Mouse (Mus musculus) MEL (cell line): ENCODE results near the gene Hes3.

Source experiments
- BHLHE40 ChIP-seq: IDR thresholded peaks from 2 replicates; pipeline ENCODE4 v1.6.1; 2012; ENCODE audit warnings: low read depth, mild to moderate bottlenecking, inconsistent platforms, low read length, improper control_type of control experiment, borderline replicate concordance
- CHD2 ChIP-seq: IDR thresholded peaks from 2 replicates; pipeline ENCODE4 v1.6.1; 2011; ENCODE audit warnings: low read length, improper control_type of control experiment
- CTCF ChIP-seq, 3 experiments: IDR thresholded peaks in 2 of 3; conservative IDR thresholded peaks in 1 of 3; 2 replicates each; pipeline ENCODE4 v1.5.1; 2011 to 2012; ENCODE audit warnings: low read length in 3 of 3, low read depth in 2 of 3, mild to moderate bottlenecking in 2 of 3, improper control_type of control experiment in 1 of 3, inconsistent platforms in 1 of 3, mixed read lengths in 1 of 3, moderate library complexity in 1 of 3; ENCODE audit not compliant: control insufficient read depth in 1 of 3, insufficient read depth in 1 of 3, poor library complexity in 1 of 3, severe bottlenecking in 1 of 3
- EP300 ChIP-seq, 2 experiments: IDR thresholded peaks; 2 replicates each; pipeline ENCODE4 v1.6.1; 2011; ENCODE audit warnings: improper control_type of control experiment in 2 of 2, low read length in 2 of 2, low read depth in 1 of 2, mild to moderate bottlenecking in 1 of 2
- GATA1 ChIP-seq: IDR thresholded peaks from 2 replicates; pipeline ENCODE4 v1.6.1; 2011; ENCODE audit warnings: low read depth, low read length, improper control_type of control experiment
- HCFC1 ChIP-seq: IDR thresholded peaks from 2 replicates; pipeline ENCODE4 v1.6.1; 2012; ENCODE audit warnings: low read depth, mild to moderate bottlenecking, inconsistent platforms, low read length, improper control_type of control experiment, moderate library complexity
- POLR2A ChIP-seq, 2 experiments: IDR thresholded peaks; 2 replicates each; pipeline ENCODE4 v1.6.1; 2011 to 2012; ENCODE audit warnings: low read length in 2 of 2, mild to moderate bottlenecking in 2 of 2, control low read depth in 1 of 2, improper control_type of control experiment in 1 of 2, low read depth in 1 of 2, moderate library complexity in 1 of 2; ENCODE audit not compliant: control insufficient read depth in 1 of 2, insufficient read depth in 1 of 2, poor library complexity in 1 of 2
- POLR2AphosphoS2 ChIP-seq: IDR thresholded peaks from 2 replicates; pipeline ENCODE4 v1.6.1; 2011; ENCODE audit warnings: low read length, improper control_type of control experiment
- TBP ChIP-seq: IDR thresholded peaks from 2 replicates; pipeline ENCODE4 v1.8.0; 2011; ENCODE audit warnings: low read depth, low read length, improper control_type of control experiment
- TCF12 ChIP-seq: IDR thresholded peaks from 2 replicates; pipeline ENCODE4 v1.6.1; 2014; ENCODE audit warnings: low read depth, mild to moderate bottlenecking, inconsistent platforms, low read length, improper control_type of control experiment, moderate library complexity
- UBTF ChIP-seq: IDR thresholded peaks from 2 replicates; pipeline ENCODE4 v1.6.1; 2012; ENCODE audit warnings: low read depth, mild to moderate bottlenecking, inconsistent platforms, low read length, improper control_type of control experiment, moderate library complexity, borderline replicate concordance; ENCODE audit not compliant: insufficient read depth

DNA sequence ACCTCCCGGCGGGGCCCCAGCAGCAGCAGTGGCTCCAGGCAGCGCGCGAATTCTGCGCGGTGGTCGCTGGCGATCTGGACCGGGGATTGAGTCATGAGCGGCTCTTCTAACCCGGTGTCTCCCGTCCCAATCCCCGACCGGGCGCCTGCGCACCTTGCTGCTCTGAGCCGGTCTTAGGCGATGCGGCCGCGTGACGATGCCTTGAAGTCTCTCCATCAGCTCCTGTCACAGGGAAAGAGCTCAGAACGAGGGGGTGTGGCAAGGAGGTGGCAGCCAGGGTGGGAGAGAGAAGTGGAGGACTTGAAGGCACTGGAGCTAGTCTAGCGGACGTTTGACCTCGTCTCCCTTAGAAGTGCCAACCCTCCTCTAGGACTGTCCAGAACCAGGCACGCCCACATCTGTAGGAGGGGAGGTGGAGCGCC lies 21.8 kb upstream of the Hes3 start:
- TF ChIP-seq BHLHE40 = no peak
- no peak for TF ChIP-seq POLR2A (IDR thresholded peaks at IDR 0.05; ENCODE audit: control insufficient read depth in 1 of 2, insufficient read depth in 1 of 2, low read depth in 1 of 2, low read length in 2 of 2, poor library complexity in 1 of 2)
- no peak for TF ChIP-seq POLR2AphosphoS2
- TF ChIP-seq CHD2 = no peak
- no peak for TF ChIP-seq CTCF (IDR thresholded peaks at IDR 0.05 in 2 of 3, conservative IDR thresholded peaks at IDR 0.05 in 1 of 3; ENCODE audit: control insufficient read depth in 1 of 3, insufficient read depth in 1 of 3, low read depth in 2 of 3, low read length in 3 of 3, poor library complexity in 1 of 3, severe bottlenecking in 1 of 3)
- no peak for TF ChIP-seq UBTF
- TF ChIP-seq EP300 (IDR thresholded peaks at IDR 0.05; ENCODE audit: low read depth in 1 of 2, low read length in 2 of 2) = no peak
- TF ChIP-seq GATA1 = no peak
- TF ChIP-seq HCFC1 = no peak
- no peak for TF ChIP-seq TCF12
- TF ChIP-seq TBP = no peak
